Mouse (Mus musculus) forebrain, embryonic 14.5 days (tissue): ENCODE measurements at regions not wholly inside any gene's neighbourhood (a gene's known extent, or its start where the extent isn't known, plus 50 kb on each side); places are given as distances from the start of the nearest gene placed in this dataset.

Source experiments
- ATAC-seq: fragments of 200-750 bp; cut with Nextera tagmentation; 2 replicates; pipeline ENCODE4 v1.8.0; 2017; ENCODE audit warnings: mild to moderate bottlenecking, moderate library complexity
- DNase-seq: peaks from one replicate; pipeline ENCODE4 v3.0.0-alpha.2; 2015; ENCODE audit warnings: low spot score
- H3K27ac ChIP-seq: fragments of 300-500 bp; sonication (generic); 2 replicates; pipeline ENCODE4 v1.5.1; 2014; ENCODE audit warnings: low read depth, mild to moderate bottlenecking, control low read depth, low read length, moderate library complexity
- H3K27me3 ChIP-seq: fragments of 300-500 bp; sonication (generic); replicated peaks from 2 replicates; pipeline ENCODE4 v1.6.1; 2014; ENCODE audit warnings: low read length, control low read depth, mixed read lengths; ENCODE audit not compliant: control insufficient read depth, insufficient read depth
- H3K36me3 ChIP-seq: fragments of 300-500 bp; sonication (generic); 2 replicates; pipeline ENCODE4 v1.6.1; 2014; ENCODE audit warnings: low read length, control low read depth; ENCODE audit not compliant: control insufficient read depth, insufficient read depth
- H3K4me1 ChIP-seq: fragments of 300-500 bp; sonication (generic); 2 replicates; pipeline ENCODE4 v1.6.1; 2014; ENCODE audit warnings: antibody characterized with exemption, low read length, control low read depth; ENCODE audit not compliant: control insufficient read depth, insufficient read depth
- H3K4me2 ChIP-seq: fragments of 300-500 bp; sonication (generic); 2 replicates; pipeline ENCODE4 v1.6.1; 2014; ENCODE audit warnings: mild to moderate bottlenecking, control low read depth, low read length
- H3K4me3 ChIP-seq: fragments of 300-500 bp; sonication (generic); 2 replicates; pipeline ENCODE4 v1.5.1; 2014; ENCODE audit warnings: low read depth, low read length, control low read depth
- H3K9ac ChIP-seq: fragments of 300-500 bp; sonication (generic); 2 replicates; pipeline ENCODE4 v1.6.1; 2014; ENCODE audit warnings: mild to moderate bottlenecking, low read length, control low read depth, moderate library complexity
- H3K9me3 ChIP-seq: fragments of 300-500 bp; sonication (generic); replicated peaks from 2 replicates; pipeline ENCODE4 v1.6.1; 2016; ENCODE audit warnings: low read length, control low read depth, mixed read lengths; ENCODE audit not compliant: control insufficient read depth
- whole genome bisulfite sequencing: fragments of 180-500 bp; shearing (Covaris S2); extraction: QIAGEN DNeasy Blood & Tissue Kit; methylation state at CpG from one replicate; pipeline ENCODE4 v1.1.7; 2014; 5-methylcytosine and 5-hydroxymethylcytosine counted together

GRCm38 (mm10) chr5:64022633-64023323 lies 54.1 kb upstream of the Rell1 start:
- no peak overlapping the region for H3K4me2 ChIP-seq
- no peak overlapping the region for H3K27ac ChIP-seq
- no peaks in the 10 kb centered on the region for H3K27me3 ChIP-seq
- no peaks in the 10 kb centered on the region for H3K9me3 ChIP-seq
- no peaks in the 10 kb centered on the region for H3K36me3 ChIP-seq
- ATAC-seq: peak; percentile 66; the same call in 1 of the 2 replicates
- H3K4me1 ChIP-seq: no peaks in the 10 kb centered on the region
- no peak overlapping the region for H3K4me3 ChIP-seq
- H3K9ac ChIP-seq: no peak overlapping the region
- 82% methylated on average over 18 of the region's 18 CpGs for WGBS
- peak; percentile 79 for DNase-seq

DNA sequence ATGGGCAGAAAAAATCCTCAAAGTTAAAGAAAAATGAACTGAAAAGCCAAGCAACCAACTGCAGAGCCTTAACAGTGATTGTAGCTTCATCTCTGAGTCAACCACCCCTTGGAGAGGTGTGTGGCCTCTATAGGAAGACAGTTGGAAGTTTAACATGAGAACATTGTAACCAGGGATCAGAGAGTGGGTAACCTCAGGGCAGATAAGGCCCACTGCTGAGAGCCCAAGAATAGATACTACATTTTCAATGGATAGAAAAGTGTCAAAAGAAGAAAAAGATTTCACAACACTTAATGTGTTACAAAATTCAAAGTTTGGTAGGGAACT lies 54.6 kb upstream of the Rell1 start:
- no peaks in the 10 kb centered on the region for H3K36me3 ChIP-seq
- ATAC-seq: no peak
- no peaks in the 10 kb centered on the region for H3K27me3 ChIP-seq
- no peak overlapping the region for H3K4me2 ChIP-seq
- H3K9me3 ChIP-seq: no peaks in the 10 kb centered on the region
- H3K4me1 ChIP-seq: no peaks in the 10 kb centered on the region
- H3K9ac ChIP-seq: no peak overlapping the region
- no peak overlapping the region for H3K4me3 ChIP-seq
- DNase-seq: no peak
- no peak overlapping the region for H3K27ac ChIP-seq

GRCm38 (mm10) chr5:64024420-64024819 lies 55.7 kb upstream of the Rell1 start:
- Histone ChIP-seq H3K36me3 (no peaks in the 10 kb centered on the region), H3K4me3 (no peak overlapping the region), H3K27me3 (no peaks in the 10 kb centered on the region), H3K27ac (no peak overlapping the region), H3K4me2 (no peak overlapping the region), H3K9me3 (no peaks in the 10 kb centered on the region), H3K9ac (no peak overlapping the region), H3K4me1 (no peaks in the 10 kb centered on the region)
- 91% methylated on average over 8 of the region's 8 CpGs for WGBS
- no peak for ATAC-seq
- no peak for DNase-seq

DNA sequence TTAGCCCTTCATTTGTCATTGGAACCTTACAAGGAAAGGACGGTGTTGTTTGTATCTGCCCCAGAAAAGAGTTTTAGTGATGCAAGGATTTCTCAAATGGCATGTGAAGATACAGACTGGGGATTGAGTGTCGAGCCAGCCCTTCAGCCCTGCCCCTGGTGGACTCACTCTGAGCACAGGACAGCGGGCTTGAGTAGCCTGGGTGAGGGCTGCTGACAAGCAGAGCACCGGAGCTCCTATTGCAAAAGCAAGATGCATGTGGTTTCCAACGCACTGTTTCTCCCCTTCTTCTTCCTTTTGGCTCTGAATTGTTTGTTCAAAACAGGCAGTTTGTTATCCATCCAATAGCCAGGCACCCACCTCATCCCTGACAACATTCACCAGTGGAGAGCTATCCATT lies 59.0 kb upstream of the Rell1 start:
- no peaks in the 10 kb centered on the region for H3K4me1 ChIP-seq
- 88% methylated on average over 5 of the region's 5 CpGs for WGBS
- no peaks in the 10 kb centered on the region for H3K27me3 ChIP-seq
- H3K27ac ChIP-seq: no peak overlapping the region
- no peaks in the 10 kb centered on the region for H3K36me3 ChIP-seq
- H3K4me2 ChIP-seq: no peak overlapping the region
- H3K9me3 ChIP-seq: no peaks in the 10 kb centered on the region
- DNase-seq (no peak), ATAC-seq (no peak)
- H3K9ac ChIP-seq: no peak overlapping the region
- no peak overlapping the region for H3K4me3 ChIP-seq

- Histone ChIP-seq H3K4me1 (no peaks in the 10 kb centered on the region), H3K4me2 (no peak overlapping the region), H3K4me3 (no peak overlapping the region), H3K27me3 (no peaks in the 10 kb centered on the region), H3K9ac (no peak overlapping the region), H3K9me3 (no peaks in the 10 kb centered on the region), H3K36me3 (no peaks in the 10 kb centered on the region), H3K27ac (no peak overlapping the region)
- ATAC-seq (no peak), DNase-seq (no peak)
- WGBS: 83% methylated on average over 7 of the region's 7 CpGs
These were observed 61.0 kb upstream of the Rell1 start for GRCm38 (mm10) chr5:64029622-64030145.

DNA sequence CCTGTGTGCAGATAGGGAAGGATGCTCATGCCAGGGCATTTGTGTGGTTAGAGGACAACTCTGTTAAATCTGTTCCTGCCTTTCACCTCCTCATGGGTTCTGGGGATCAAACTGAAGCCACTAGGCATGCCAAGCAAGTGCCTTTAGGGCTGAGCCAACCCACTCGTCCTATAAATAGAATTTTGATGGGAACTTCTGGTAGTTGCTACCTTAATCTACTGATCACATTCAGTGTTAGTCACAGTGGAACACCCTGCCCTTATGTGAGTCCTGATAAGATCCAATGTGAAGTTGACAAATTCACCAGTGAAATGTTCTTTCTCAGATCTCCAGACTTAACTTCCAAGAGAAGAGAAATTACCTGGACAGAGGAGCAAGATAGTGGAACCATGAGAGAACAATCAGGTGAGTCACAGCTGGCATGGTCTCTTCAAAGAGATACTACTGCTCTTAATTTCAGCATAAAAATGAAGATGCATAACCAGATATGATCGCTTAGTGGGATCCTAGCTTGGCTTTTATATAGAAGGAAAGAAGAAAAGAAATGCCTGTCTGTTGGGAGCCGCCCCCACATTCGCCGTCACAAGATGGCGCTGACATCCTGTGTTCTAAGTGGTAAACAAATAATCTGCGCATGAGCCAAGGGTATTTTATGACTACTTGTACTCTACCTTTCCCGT lies 61.7 kb upstream of the Rell1 start:
- DNase-seq: no peak
- no peaks in the 10 kb centered on the region for H3K27me3 ChIP-seq
- H3K4me3 ChIP-seq: no peak overlapping the region
- 94% methylated on average over 6 of the region's 8 CpGs for WGBS
- no peak overlapping the region for H3K9ac ChIP-seq
- H3K9me3 ChIP-seq: no peaks in the 10 kb centered on the region
- H3K36me3 ChIP-seq: no peaks in the 10 kb centered on the region
- no peak overlapping the region for H3K27ac ChIP-seq
- H3K4me1 ChIP-seq: no peaks in the 10 kb centered on the region
- H3K4me2 ChIP-seq: no peak overlapping the region
- no peak for ATAC-seq

- H3K9ac ChIP-seq: no peak overlapping the region
These were observed 54.4 kb upstream of the Pgm2 start for GRCm38 (mm10) chr5:64038394-64038793.

DNA sequence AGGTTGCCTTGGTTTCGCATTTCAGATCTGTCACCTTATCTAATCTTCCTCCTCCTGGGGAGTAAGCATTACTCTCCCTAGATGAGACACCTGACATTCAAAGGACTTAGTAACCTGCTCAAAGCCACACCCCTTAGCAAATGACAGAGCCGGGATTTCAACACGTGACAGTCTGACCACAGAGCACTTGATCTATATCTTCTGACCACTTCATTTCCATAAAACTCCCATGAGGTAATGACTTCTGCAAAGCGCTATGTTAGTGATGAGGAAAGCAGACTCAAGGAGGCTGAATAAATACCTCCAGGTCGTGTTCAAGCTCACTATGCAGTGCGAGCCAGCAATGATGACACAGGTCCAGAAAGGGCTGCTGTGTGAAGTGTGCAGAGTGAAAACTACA lies 52.1 kb upstream of the Pgm2 start:
- no peak overlapping the region for H3K27ac ChIP-seq
- no peaks in the 10 kb centered on the region for H3K36me3 ChIP-seq
- no peak overlapping the region for H3K9ac ChIP-seq
- H3K4me2 ChIP-seq: no peak overlapping the region
- no peak overlapping the region for H3K4me3 ChIP-seq
- ATAC-seq (no peak), DNase-seq (no peak)
- peaks cover 20% of the 10 kb centered on the region for H3K4me1 ChIP-seq
- 90% methylated on average over 6 of the region's 6 CpGs for WGBS
- H3K9me3 ChIP-seq: no peaks in the 10 kb centered on the region
- no peaks in the 10 kb centered on the region for H3K27me3 ChIP-seq

More at GRCm38 (mm10) chr5:64038394-64038793, 54.4 kb upstream of the Pgm2 start:
- no peak overlapping the region for H3K27ac ChIP-seq
- H3K4me3 ChIP-seq: no peak overlapping the region
- 95% methylated on average over 5 of the region's 5 CpGs for WGBS
- no peaks in the 10 kb centered on the region for H3K27me3 ChIP-seq
- no peaks in the 10 kb centered on the region for H3K36me3 ChIP-seq
- peaks cover 3% of the 10 kb centered on the region; the same call in 1 of the 2 replicates for H3K4me1 ChIP-seq
- ATAC-seq (no peak), DNase-seq (no peak)
- H3K9me3 ChIP-seq: no peaks in the 10 kb centered on the region
- no peak overlapping the region for H3K4me2 ChIP-seq
